Mouse (Mus musculus): ENCODE results near the gene Klc2. TPM values are rescaled to one million over a fixed set of nuclear protein-coding genes. Genes with fewer than 3 reads are reported as not detected.
A peak's percentile ranks its signal among the peaks of the same experiment; 100 is the strongest.

The Klc2 gene
- polyA plus RNA-seq, 1 experiment from 2014 or later: 85.6 TPM

DNA sequence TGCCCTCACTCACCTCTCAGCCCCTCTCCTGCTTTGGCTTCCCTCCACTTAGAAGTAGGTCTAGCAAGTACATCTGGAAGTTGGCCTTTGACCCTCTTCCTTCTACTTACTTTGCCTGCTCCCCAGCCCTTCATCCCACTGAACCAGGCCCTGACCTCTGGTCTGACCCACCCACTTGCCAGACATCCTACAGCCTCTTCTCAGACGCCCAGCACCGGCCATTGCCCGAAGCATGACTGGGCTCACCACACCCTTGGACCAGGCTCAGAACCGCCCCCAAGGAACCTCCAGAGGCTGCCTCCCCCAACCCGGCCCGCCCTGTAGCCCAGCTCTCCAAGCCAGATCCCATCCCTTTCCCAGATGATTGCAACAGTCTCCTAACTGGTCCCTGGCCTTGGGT, 55.9 kb downstream of the Klc2 start:
- Histone ChIP-seq H3K36me3 (ENCODE audit: control insufficient read depth, insufficient read depth, low read length) (no peaks in the 10 kb centered on the region), H3K4me1 (ENCODE audit: control insufficient read depth, insufficient read depth, low read depth, low read length) (peaks cover 2% of the 10 kb centered on the region), H3K9me3 (ENCODE audit: control insufficient read depth, low read length) (no peaks in the 10 kb centered on the region), H3K4me2 (ENCODE audit: low read length) (no peak overlapping the region), H3K27ac (ENCODE audit: low read depth, low read length) (no peak overlapping the region), H3K9ac (ENCODE audit: low read depth, low read length) (no peak overlapping the region), H3K27me3 (replicated peaks; ENCODE audit: control insufficient read depth, insufficient read depth, low read length) (peaks cover 7% of the 10 kb centered on the region), H3K4me3 (ENCODE audit: low read length) (no peak overlapping the region)
- 83% methylated on average over 6 of the region's 6 CpGs for WGBS
- ATAC-seq: no peak

DNA sequence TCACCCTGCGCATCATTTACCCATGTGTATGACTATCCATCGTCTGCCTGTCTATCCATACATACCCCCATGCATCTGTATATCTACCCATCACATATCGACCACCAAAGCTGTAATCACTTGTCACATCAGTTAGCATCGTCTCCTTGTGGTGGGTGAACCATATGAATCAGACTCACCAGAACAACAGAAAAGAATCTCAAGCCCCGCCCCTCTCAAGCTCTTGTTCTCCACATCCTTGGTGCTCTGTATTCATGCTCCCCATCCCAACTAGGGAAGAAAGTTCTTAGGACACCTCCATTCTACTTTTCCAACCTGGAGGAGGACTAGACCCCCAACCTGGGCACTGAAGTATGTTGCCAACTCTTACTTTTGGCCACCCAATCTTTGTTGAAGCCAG, 56.3 kb downstream of the Klc2 start:
- no peak overlapping the region for H3K27ac ChIP-seq (ENCODE audit: low read depth, low read length)
- WGBS: 92% methylated on average over 5 of the region's 5 CpGs
- H3K4me3 ChIP-seq (ENCODE audit: low read length): no peak overlapping the region
- no peak overlapping the region for H3K4me2 ChIP-seq (ENCODE audit: low read length)
- ATAC-seq: no peak
- no peaks in the 10 kb centered on the region for H3K36me3 ChIP-seq (ENCODE audit: control insufficient read depth, insufficient read depth, low read length)
- H3K9me3 ChIP-seq (ENCODE audit: control insufficient read depth, low read length): no peaks in the 10 kb centered on the region
- peaks cover 4% of the 10 kb centered on the region for H3K27me3 ChIP-seq (replicated peaks; ENCODE audit: control insufficient read depth, insufficient read depth, low read length)
- no peak overlapping the region for H3K9ac ChIP-seq (ENCODE audit: low read depth, low read length)
- no peaks in the 10 kb centered on the region; the same call in 1 of the 2 replicates for H3K4me1 ChIP-seq (ENCODE audit: control insufficient read depth, insufficient read depth, low read depth, low read length)

DNA sequence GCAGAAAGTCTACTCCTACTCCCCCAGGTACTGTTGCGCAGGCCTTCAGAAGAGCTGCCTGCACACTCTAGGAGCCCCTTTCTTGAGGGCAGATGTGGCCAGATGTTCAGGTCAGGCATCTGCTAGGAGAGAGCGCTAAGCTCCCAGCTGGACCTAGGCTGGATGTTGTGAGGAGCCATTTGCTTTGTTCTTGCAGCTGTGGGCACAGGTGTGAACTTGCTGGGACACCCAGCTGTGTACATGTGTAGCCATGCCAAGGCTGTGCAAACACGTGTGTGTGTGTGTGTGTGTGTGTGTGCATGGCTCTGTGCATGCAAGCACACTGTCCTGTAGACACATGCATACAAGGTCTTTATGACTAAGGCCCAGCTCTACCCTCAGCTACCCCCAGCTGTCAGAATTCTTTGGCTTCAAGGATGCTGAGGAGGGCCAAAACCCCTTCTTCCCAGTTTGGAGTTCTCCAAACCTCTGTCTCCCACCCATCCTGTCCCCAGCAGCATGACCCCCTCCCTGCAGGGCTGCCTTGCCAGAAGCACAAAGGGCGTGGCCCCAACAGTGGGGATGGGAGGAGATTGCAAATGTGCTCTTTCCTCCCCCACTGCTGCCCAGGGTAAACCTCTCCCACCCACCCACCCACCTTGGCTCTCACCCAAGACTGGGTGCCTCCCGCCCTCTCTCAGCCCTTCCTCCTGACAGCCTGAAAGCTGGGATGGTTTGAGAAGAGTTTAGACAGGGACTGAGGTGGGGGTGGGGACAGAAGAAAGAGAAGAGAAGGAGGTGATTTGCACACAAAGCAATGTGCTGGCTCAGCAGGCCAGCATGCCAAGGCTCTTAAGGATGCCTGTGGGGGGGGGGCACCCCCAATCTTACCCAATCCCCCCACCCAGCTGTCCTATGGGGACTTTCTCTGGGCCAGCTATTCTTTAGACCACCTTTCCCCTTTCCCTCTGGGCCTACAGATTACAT, 57.7 kb downstream of the Klc2 start:
- H3K4me2 ChIP-seq (ENCODE audit: low read length): no peak overlapping the region
- H3K27ac ChIP-seq (ENCODE audit: low read depth, low read length): no peak overlapping the region
- no peaks in the 10 kb centered on the region; the same call in 1 of the 2 replicates for H3K27me3 ChIP-seq (replicated peaks; ENCODE audit: control insufficient read depth, insufficient read depth, low read length)
- H3K9ac ChIP-seq (ENCODE audit: low read depth, low read length): no peak overlapping the region
- ATAC-seq: 0 out of 2 replicates have a peak, but pooled peaks have one; percentile 21
- no peaks in the 10 kb centered on the region for H3K9me3 ChIP-seq (ENCODE audit: control insufficient read depth, low read length)
- H3K4me3 ChIP-seq (ENCODE audit: low read length): no peak overlapping the region
- no peaks in the 10 kb centered on the region for H3K36me3 ChIP-seq (ENCODE audit: control insufficient read depth, insufficient read depth, low read length)
- H3K4me1 ChIP-seq (ENCODE audit: control insufficient read depth, insufficient read depth, low read depth, low read length): no peaks in the 10 kb centered on the region; the same call in 1 of the 2 replicates
- WGBS: 37% methylated on average over 5 of the region's 5 CpGs

DNA sequence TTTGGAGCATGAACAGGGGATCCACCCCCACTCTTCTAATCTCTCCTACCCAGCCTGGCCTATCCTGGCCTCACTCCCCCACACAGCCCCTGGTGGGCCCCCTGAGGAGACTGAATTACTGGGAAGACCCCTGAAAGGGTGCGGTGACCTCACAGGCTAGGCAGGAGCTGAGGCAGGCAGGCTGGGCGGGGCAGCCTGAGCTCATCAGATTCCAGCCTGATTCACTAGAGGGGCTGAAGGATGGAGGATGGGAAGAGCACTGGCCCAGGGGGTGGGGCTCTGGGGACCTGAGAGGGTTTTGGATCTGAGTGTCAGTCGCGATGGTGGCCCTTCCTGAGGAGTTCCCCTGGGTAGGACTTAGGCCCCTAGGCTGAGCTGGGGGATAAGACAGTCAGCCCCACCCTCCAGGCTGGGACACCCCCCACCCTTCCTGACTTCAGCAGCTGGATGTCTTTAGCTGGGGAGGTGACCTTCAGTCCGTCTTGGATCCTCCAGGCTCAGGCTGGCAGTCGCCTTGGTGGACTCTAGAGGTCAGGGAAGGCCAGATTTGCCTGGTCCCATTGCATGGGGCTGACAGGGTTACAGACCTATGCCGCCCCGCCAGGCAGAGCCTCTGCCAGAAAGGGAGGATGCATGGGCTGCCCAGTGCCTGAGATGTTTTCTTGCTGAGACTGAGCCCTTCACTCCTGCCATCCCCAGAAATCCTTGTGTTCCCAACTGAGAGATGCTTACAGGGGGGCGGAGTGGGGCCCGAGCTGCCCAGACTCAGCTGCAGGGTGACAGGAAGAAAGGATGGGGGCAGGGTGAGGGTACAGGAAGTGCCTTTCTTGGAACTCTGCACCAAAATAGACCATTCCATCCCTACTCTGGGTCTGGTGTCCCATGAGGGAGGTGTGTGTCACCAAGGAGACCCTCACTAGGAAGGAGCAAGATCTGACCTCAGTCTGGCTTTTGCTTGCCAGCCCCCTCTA, 59.3 kb downstream of the Klc2 start:
- no peak for ATAC-seq
- H3K4me2 ChIP-seq (ENCODE audit: low read length): no peak overlapping the region
- no peaks in the 10 kb centered on the region for H3K9me3 ChIP-seq (ENCODE audit: control insufficient read depth, low read length)
- 0 out of 2 replicates have a peak, but pooled peaks cover 2% of the 10 kb centered on the region for H3K27me3 ChIP-seq (replicated peaks; ENCODE audit: control insufficient read depth, insufficient read depth, low read length)
- peak overlapping the region; percentile 0; the same call in 1 of the 2 replicates for H3K9ac ChIP-seq (ENCODE audit: low read depth, low read length)
- 19% methylated on average over 10 of the region's 10 CpGs for WGBS
- no peak overlapping the region for H3K4me3 ChIP-seq (ENCODE audit: low read length)
- H3K4me1 ChIP-seq (ENCODE audit: control insufficient read depth, insufficient read depth, low read depth, low read length): no peaks in the 10 kb centered on the region; the same call in 1 of the 2 replicates
- no peak overlapping the region for H3K27ac ChIP-seq (ENCODE audit: low read depth, low read length)
- H3K36me3 ChIP-seq (ENCODE audit: control insufficient read depth, insufficient read depth, low read length): no peaks in the 10 kb centered on the region

DNA sequence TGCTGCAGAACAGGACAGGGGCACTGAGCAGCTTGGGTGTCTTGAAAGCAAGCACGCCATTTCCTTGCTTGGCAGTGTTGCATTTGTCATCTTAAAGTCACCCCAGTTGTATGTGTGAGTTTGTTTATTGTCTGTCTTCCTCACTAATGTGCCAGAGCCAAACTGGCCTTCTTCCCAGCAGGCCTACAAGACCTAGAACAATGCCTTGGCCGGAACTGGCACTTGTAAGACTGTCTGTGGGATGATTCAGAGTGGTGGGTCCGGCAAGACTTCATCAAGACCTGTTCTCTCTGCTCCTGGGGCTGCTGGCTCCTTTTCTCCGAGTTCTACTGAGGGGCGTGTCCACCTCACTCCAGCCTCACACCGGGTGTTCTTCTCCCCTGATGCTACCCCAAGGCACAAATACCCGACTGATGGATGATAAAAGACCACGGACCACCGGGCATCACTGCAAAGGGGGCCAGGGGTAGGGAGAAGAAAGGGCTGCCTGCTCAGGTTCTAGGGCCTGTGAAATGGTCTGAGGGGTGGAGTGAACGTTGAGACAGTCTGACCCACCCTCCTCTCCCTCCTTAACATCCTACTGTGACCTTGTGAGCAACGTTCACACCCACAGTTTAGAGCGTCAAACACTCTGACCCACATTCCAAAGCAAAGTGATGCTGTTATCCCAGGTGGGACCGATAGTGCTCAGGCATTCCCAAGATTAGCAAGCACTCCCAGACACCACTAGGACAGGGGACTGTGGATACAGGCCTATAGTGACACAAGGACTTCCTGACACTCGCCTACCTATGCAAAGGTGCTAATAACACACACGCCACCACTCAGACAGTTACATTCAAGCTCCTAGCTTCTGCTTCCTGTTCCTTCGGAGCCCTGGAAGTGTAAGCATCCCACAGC, 60.2 kb downstream of the Klc2 start:
- Histone ChIP-seq H3K9ac (ENCODE audit: low read depth, low read length) (no peak overlapping the region), H3K36me3 (ENCODE audit: control insufficient read depth, insufficient read depth, low read length) (no peaks in the 10 kb centered on the region), H3K27ac (ENCODE audit: low read depth, low read length) (no peak overlapping the region), H3K27me3 (replicated peaks; ENCODE audit: control insufficient read depth, insufficient read depth, low read length) (peaks cover 5% of the 10 kb centered on the region), H3K9me3 (ENCODE audit: control insufficient read depth, low read length) (no peaks in the 10 kb centered on the region), H3K4me2 (ENCODE audit: low read length) (no peak overlapping the region), H3K4me3 (ENCODE audit: low read length) (no peak overlapping the region), H3K4me1 (ENCODE audit: control insufficient read depth, insufficient read depth, low read depth, low read length) (no peaks in the 10 kb centered on the region; the same call in 1 of the 2 replicates)
- 22% methylated on average over 16 of the region's 16 CpGs for WGBS
- ATAC-seq: no peak

Other genes starting within 250 kb of the Klc2 start
- 2.7 and 3.5 TPM in 2 replicates for gene Actn3, start 240.7 kb downstream of the Klc2 start, polyA plus RNA-seq (2015; fragmentation: Nextera tagmentation; extraction: Ambion mirVana)
- gene Zdhhc24, start 239.9 kb downstream of the Klc2 start, polyA plus RNA-seq (2015; fragmentation: Nextera tagmentation; extraction: Ambion mirVana): 22.5 and 23.4 TPM in 2 replicates
- gene Bbs1, start 211.9 kb downstream of the Klc2 start, polyA plus RNA-seq (2015; fragmentation: Nextera tagmentation; extraction: Ambion mirVana): 8.1 and 8.8 TPM in 2 replicates
- 102 and 115 TPM in 2 replicates for gene Dpp3, start 190.3 kb downstream of the Klc2 start, polyA plus RNA-seq (2015; fragmentation: Nextera tagmentation; extraction: Ambion mirVana)
- 13.5 and 14.6 TPM in 2 replicates for gene Peli3, start 175.4 kb downstream of the Klc2 start, polyA plus RNA-seq (2015; fragmentation: Nextera tagmentation; extraction: Ambion mirVana)
- gene Mrpl11, start 156.4 kb downstream of the Klc2 start, polyA plus RNA-seq (2015; fragmentation: Nextera tagmentation; extraction: Ambion mirVana): 91.6 and 106 TPM in 2 replicates
- 0.41 and 0.47 TPM in 2 replicates for gene Npas4, start 128.2 kb downstream of the Klc2 start, polyA plus RNA-seq (2015; fragmentation: Nextera tagmentation; extraction: Ambion mirVana)
- gene Slc29a2, start 94.7 kb downstream of the Klc2 start, polyA plus RNA-seq (2015; fragmentation: Nextera tagmentation; extraction: Ambion mirVana): 15.0 and 16.6 TPM in 2 replicates
- gene B4gat1, start 79.7 kb downstream of the Klc2 start, polyA plus RNA-seq (2015; fragmentation: Nextera tagmentation; extraction: Ambion mirVana): 116 and 133 TPM in 2 replicates
- 2.4 and 3.1 TPM in 2 replicates for gene AC124502.3, start 79.7 kb downstream of the Klc2 start, polyA plus RNA-seq (2015; fragmentation: Nextera tagmentation; extraction: Ambion mirVana)
- gene Brms1, start 77.2 kb downstream of the Klc2 start, polyA plus RNA-seq (2015; fragmentation: Nextera tagmentation; extraction: Ambion mirVana): 25.6 and 26.6 TPM in 2 replicates
- gene Rin1, start 68.1 kb downstream of the Klc2 start, polyA plus RNA-seq (2015; fragmentation: Nextera tagmentation; extraction: Ambion mirVana): 0.64 and 0.72 TPM in 2 replicates
- 14.5 and 25.2 TPM in 2 replicates for gene Cd248, start 50.5 kb downstream of the Klc2 start, polyA plus RNA-seq (2015; fragmentation: Nextera tagmentation; extraction: Ambion mirVana)
- gene Tmem151a, start 33.0 kb downstream of the Klc2 start, polyA plus RNA-seq (2015; fragmentation: Nextera tagmentation; extraction: Ambion mirVana): 38.5 and 49.0 TPM in 2 replicates
- gene Yif1a, start 30.0 kb downstream of the Klc2 start, polyA plus RNA-seq (2015; fragmentation: Nextera tagmentation; extraction: Ambion mirVana): 60.7 and 65.8 TPM in 2 replicates
- gene Cnih2, start 20.0 kb downstream of the Klc2 start, polyA plus RNA-seq (2015; fragmentation: Nextera tagmentation; extraction: Ambion mirVana): 361 and 364 TPM in 2 replicates
- gene Rab1b, start 11.5 kb downstream of the Klc2 start, polyA plus RNA-seq (2015; fragmentation: Nextera tagmentation; extraction: Ambion mirVana): 230 and 231 TPM in 2 replicates
- gene Pacs1, start 154.6 kb upstream of the Klc2 start, polyA plus RNA-seq (2015; fragmentation: Nextera tagmentation; extraction: Ambion mirVana): 47.6 and 56.9 TPM in 2 replicates
- gene Sf3b2, start 176.9 kb upstream of the Klc2 start, polyA plus RNA-seq (2015; fragmentation: Nextera tagmentation; extraction: Ambion mirVana): 308 and 315 TPM in 2 replicates
- 42.3 and 48.3 TPM in 2 replicates for gene Gal3st3, start 179.8 kb upstream of the Klc2 start, polyA plus RNA-seq (2015; fragmentation: Nextera tagmentation; extraction: Ambion mirVana)
- not detected in 2 replicates for gene Catsper1, start 217.2 kb upstream of the Klc2 start, polyA plus RNA-seq (2015; fragmentation: Nextera tagmentation; extraction: Ambion mirVana)
- 9.8 and 11.9 TPM in 2 replicates for gene Cst6, start 231.0 kb upstream of the Klc2 start, polyA plus RNA-seq (2015; fragmentation: Nextera tagmentation; extraction: Ambion mirVana)
- gene Eif1ad, start 248.2 kb upstream of the Klc2 start, polyA plus RNA-seq (2015; fragmentation: Nextera tagmentation; extraction: Ambion mirVana): 40.6 and 44.4 TPM in 2 replicates
- gene Banf1, start 248.6 kb upstream of the Klc2 start, polyA plus RNA-seq (2015; fragmentation: Nextera tagmentation; extraction: Ambion mirVana): 315 and 333 TPM in 2 replicates